Mouse (Mus musculus) cerebellum, adult 18-20 months (tissue): ENCODE measurements at regions not wholly inside any gene's neighbourhood (a gene's known extent, or its start where the extent isn't known, plus 50 kb on each side); places are given as distances from the start of the nearest gene placed in this dataset.

ENCODE experiments used
- DNase-seq, 2 experiments: peaks; one replicate each; pipeline ENCODE4 v3.0.0; 2021

DNA sequence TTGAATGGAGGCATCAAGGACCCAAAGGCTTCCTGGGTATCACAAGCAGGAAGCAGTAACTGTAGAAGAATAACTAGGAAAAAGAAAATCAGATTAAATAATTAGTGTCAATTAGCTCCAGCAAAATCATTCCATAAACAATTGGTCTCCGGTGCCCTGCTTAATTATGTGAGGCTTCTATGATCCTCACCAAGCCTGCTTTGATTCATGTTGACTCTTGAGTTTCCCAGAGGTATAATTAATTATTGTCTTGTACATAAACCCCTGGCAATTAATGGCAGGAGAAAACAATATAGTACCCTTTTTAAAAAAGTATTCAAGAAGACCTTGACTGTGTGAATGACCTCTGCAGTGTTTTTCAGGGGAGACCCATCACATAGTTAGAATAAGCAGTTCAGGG, 61.5 kb upstream of the Sp8 start:
- DNase-seq, result no peak

- no peak for DNase-seq
These were observed 64.2 kb upstream of the Sp8 start for GRCm38 (mm10) chr12:118781978-118782377.

GRCm38 (mm10) chr12:118775463-118776064, 70.6 kb upstream of the Sp8 start:
- DNase-seq, result no peak

- no peak for DNase-seq
These were observed 73.3 kb upstream of the Sp8 start for GRCm38 (mm10) chr12:118772790-118773189.

- no peak for DNase-seq
These were observed 79.7 kb upstream of the Sp8 start for GRCm38 (mm10) chr12:118766472-118766871.

- DNase-seq, result no peak
These were observed 92.1 kb upstream of the Sp8 start for GRCm38 (mm10) chr12:118754076-118754475.

DNA sequence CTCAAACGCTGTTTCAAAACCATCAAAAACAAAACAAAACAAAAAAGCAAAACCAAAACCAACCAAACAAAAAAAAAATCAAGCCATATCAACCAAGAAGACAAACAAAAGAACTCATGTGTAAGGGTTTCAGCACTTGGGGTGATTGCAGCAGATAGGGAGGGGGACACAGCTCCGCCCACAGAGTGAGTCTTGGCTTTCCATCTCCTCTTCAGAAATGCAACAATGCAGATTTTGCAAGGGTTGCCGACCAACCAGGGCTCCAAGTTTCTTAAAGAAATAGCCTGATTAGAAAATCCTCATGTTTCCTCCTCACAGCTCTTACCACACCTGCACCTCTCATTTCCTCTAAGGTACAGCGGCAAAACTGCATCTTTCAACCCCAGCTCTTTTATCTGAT, 107.0 kb upstream of the Sp8 start:
- DNase-seq, result no peak

DNA sequence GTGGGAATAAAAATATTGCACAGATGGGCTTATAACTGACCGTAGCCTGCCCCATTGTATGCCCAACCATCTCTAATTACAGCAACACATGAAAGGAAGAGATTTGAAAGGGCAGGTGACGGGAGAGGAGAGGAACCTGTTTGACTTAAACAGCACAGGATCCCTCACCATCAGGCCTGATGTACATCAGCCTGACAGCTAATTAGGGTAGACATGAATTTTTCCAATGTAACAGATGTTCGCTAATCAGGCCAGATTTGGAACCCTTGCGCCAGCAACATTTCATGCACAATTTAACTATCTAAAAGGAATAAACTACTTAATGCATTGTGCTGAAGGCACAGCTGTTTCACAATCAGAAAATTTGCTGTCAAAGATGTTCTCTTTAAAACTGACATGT, 120.2 kb upstream of the Sp8 start:
- no peak for DNase-seq

DNA sequence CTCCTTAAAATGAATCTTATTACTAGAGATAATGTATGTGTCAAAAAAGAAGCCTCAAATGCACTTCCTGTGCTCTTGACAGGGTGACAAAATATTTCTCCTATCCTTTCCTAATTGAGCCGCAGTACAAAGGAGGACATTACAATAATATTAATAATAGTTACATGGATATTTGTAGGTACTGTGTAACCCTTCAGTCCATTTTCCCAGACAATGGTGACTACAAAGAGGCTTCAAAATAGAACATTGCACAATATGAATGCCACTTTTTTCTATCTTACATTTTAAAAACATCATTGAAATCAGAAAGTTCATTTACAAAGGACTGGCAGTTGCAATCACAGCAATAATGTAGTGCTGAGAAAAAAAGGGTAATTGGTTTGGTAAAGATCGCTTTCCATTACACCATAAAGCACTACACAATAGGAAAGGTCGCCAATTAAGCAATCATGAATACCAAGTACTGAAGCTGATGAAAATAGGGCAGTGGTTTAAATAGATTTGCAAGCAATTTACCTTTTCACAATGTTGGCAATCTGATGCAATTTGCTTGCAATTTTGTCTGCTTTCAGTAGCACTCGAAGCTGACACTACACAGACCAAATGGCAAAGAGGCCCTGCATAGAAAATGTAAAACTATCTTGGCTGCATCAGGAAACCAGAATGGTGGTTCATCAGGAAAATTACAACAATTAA, 126.1 kb upstream of the Sp8 start:
- DNase-seq, result no peak

DNA sequence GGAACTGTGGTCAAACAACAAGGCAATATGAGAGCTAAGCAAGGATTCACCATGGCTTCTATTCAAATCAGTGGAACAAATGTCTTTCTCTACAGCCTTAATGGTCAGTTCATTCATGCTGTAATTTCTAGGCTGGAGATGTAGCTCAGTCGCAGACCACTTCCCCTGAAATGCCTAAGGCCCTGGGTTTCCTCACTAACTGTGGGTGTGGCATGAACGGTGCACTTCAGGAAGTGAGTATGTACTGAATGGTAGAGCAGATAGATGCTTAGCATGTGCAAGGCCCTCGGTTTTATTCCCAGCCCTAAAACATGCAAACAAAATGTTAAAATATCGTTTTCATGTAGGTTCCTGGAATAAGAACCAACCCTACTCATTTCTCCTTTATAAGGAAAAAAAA, 129.3 kb upstream of the Sp8 start:
- no peak for DNase-seq

GRCm38 (mm10) chr12:118706626-118707025, 139.5 kb upstream of the Sp8 start:
- no peak for DNase-seq

DNA sequence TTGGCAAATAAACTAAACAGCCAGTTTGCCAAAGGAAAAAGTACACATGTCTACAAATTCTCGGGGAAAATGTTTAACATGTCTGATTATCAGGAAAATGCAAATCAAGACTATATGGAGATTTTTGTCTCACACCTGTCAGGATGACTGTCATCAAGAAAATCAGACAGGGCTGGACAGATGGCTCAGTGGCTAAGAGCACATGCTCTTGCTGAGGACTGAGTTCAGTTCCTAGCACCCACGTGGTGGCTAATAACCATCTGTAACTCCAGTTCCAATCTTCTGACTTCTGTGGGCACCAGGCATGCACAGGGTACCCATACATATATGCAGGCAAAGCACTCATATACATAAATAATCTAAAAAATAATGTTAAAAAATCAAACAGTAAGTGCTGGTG, 141.3 kb upstream of the Sp8 start:
- DNase-seq, result no peak

- no peak for DNase-seq
These were observed 142.4 kb upstream of the Sp8 start for GRCm38 (mm10) chr12:118703730-118704129.

DNA sequence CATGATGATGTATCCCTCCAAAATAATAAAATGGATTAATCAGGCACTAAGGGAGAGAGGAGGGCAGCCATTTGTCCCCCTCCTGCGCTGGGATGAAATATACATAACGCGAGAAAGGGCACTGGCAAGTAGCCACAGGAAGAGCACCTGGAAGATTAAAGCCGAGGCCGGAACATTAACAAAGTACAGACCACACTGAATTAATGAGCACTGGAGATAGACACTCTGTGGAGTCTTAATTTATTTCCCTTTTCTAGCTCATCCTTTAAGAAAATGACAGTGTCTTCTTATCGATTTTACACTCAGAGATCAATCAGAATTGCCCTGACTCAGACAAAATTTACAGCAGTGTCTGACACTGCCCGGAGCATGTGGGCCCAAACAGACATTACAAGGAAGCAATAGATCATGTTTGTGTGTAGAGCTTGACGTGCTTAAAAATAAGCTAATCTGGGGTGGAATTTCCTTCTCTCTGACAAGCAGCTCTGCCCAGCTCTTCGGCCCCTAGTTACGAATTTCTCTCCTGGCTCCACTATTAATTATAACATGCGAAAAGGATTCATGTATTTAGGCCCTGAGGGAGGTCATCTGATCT, 143.0 kb upstream of the Sp8 start:
- DNase-seq, result no peak

DNA sequence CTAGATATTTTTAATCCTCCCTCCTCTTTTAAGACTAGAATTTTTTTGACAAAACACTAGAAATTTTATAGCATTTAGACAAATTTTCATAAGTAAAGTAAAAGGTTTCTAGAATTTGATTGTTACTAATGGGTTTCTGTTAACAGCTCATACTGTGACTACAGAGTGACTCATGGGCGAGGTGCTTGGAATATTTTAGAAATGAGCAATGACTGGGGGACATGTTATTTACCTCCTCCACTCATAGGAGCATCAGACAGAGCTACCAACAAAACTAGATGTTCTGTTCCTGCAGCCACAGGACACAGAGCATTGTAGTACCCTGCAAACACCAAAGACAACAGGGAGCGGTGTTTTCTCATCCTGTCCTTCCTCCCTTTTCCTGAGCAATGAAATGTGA, 144.3 kb upstream of the Sp8 start:
- DNase-seq, result no peak

GRCm38 (mm10) chr12:118698110-118698509, 148.0 kb upstream of the Sp8 start:
- no peak for DNase-seq

- DNase-seq, result no peak
These were observed 151.4 kb upstream of the Sp8 start for GRCm38 (mm10) chr12:118694701-118695100.

- no peak for DNase-seq
These were observed 163.2 kb upstream of the Sp8 start for GRCm38 (mm10) chr12:118682902-118683301.

DNA sequence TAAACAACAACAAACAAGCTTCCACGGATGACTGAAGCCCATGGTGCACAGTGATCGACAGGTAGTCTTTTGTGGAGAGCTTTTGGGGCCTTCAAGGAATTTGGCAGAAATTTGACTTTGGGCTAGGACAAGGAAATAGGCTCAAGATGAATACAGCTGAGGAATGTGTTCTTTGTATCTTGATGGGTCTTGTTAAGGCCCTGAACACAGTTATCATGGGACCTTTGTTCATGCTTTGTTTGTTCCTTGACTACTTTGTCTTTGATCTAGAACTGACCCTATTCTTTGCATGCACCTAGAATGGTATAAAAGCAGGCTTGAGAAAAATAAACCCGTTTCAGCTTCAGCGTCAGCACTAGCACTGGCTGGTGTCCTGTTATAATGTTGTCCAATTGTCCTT, 168.1 kb upstream of the Sp8 start:
- no peak for DNase-seq

- DNase-seq, result no peak
These were observed 184.6 kb upstream of the Sp8 start for GRCm38 (mm10) chr12:118661575-118661974.

DNA sequence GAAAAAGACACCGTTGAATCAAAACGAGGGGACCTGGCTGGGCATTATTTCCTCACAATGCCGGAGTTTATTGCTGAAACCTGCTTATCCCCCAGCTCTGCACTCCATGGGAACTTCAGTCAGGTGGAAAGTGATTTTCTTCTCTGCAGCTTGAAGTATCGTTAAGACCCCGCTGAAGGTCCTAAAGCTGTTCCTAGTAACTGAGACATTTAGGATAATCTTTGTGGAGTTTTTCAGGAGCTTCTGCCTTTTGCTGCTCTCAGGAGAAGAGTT, 185.0 kb upstream of the Sp8 start:
- no peak for DNase-seq

DNA sequence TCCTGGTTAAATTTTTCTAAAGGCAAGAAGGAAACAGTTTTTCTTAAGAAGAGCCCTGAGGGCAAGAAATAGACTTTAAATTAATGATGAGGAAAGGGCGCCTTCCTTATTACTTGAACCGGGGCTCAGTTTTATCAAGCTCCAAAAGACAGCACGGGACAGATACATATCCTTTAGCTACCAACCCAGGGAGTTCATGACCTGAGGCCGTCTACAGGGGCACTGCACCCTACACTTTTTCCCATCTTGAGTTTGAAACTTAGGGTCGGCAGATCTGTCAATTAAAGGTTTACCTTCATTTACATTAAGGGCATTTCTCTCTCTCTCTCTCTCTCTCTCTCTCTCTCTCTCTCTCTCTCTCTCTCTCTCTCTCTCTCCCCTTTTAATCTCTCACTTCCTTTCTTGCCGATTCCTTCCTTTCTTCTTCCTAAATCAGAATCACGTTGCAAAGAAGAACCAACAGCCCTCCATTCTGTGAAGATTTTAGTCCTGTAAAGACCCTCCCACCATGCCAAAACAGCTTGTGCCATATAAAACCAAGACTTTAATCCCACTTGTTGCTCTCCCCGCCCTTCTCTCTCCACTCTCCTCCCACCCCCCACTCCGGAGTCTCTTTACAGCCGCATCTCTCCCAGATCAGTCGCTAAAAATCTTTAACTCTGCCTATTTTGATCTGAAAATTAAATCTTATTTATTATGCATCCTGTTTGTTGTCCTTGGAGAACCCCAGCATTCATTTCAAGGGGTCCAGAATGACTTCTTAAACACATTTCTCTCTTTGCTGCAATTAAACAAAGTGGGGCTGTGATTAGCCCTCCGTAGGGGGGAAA, 185.5 kb upstream of the Sp8 start:
- DNase-seq, result no peak

- DNase-seq, result no peak
These were observed 186.6 kb upstream of the Sp8 start for GRCm38 (mm10) chr12:118659240-118660120.
